Mouse (Mus musculus): ENCODE measurements around the gene Rnf167. TPM values are rescaled to one million over a fixed set of nuclear protein-coding genes. Genes with fewer than 3 reads are reported as not detected.
A peak's percentile ranks its signal among the peaks of the same experiment; 100 is the strongest.

Rnf167 gene
- 10 to 100 TPM; 72.6 to 80.7 TPM for total RNA-seq (2021)
- long read RNA-seq, experiment 1, transcript Rnf167-201 (9 exons, 1,833 nt): major isoform, 30 of 44 reads
- long read RNA-seq, experiment 1, partial matches to known transcripts: 2 of 44 reads
- long read RNA-seq, experiment 1, other reads (novel, unspliced or antisense): 11 of 44 reads
- long read RNA-seq, experiment 2, transcript Rnf167-201 (9 exons, 1,833 nt): major isoform, 33 of 44 reads
- long read RNA-seq, experiment 2, partial matches to known transcripts: 1 of 44 reads
- long read RNA-seq, experiment 2, other reads (novel, unspliced or antisense): 10 of 44 reads

- peak; percentile 87 to 90 for DNase-seq (ENCODE audit: low spot score in 2 of 2)
Measured at GRCm38 (mm10) chr11:70646691-70647650, at the start of gene Rnf167, which contains the start of gene Slc25a11. Rnf167 (plus strand) TSS chr11:70647235. Slc25a11 (minus strand) TSS chr11:70647479.

- DNase-seq (ENCODE audit: low spot score in 2 of 2): no peak
Measured at GRCm38 (mm10) chr11:70597301-70597700, 49.7 kb upstream of the Rnf167 start.

DNA sequence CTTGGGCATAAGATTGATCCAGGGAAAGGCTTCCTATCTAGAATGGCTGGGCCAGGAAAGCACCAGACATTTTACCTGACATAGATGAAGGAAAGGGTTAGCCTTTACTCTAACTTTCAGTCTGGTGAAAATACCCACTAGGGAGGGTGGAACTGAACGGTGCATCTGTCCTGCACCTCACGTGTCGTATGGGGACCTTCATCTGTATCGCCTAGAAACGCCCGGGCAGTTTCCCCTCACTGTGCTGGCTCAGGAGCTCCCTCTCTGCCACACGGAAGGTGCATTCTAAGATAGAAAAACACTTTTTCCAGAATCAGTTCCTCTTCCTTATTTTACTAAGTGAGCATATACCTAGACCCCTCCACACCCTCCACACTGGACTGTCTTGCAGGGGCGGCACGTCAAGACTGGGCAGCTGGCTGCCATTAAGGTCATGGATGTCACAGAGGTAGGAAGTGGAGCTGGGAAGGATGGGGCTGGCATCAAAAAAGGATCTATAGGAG is 48.5 kb upstream of the Rnf167 start:
- DNase-seq (ENCODE audit: low spot score in 2 of 2): no peak

- DNase-seq (ENCODE audit: low spot score in 2 of 2): peak; percentile 70 to 80
Measured at GRCm38 (mm10) chr11:70605024-70605566, 41.9 kb upstream of the Rnf167 start.

DNA sequence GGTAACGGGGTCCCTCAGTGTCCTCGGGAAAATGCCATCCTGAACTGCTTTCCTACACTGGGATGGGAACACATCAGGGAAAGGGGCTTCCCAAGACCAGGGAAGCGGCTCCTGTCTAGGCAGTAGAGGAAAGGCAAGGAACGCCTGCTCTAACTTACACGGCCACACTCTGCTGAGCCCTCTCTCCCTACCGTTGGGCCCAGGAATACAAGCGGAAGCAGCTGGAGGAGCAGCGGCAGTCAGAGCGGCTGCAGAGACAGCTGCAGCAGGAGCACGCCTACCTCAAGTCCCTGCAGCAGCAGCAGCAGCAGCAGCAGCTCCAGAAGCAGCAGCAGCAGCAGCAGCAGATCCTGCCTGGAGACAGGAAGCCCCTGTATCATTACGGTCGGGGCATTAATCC is 40.3 kb upstream of the Rnf167 start:
- no peak for DNase-seq (ENCODE audit: low spot score in 2 of 2)

GRCm38 (mm10) chr11:70607611-70608010 is 39.4 kb upstream of the Rnf167 start:
- DNase-seq (ENCODE audit: low spot score in 2 of 2): no peak

GRCm38 (mm10) chr11:70608381-70609066 is 38.5 kb upstream of the Rnf167 start:
- no peak for DNase-seq (ENCODE audit: low spot score in 2 of 2)

DNA sequence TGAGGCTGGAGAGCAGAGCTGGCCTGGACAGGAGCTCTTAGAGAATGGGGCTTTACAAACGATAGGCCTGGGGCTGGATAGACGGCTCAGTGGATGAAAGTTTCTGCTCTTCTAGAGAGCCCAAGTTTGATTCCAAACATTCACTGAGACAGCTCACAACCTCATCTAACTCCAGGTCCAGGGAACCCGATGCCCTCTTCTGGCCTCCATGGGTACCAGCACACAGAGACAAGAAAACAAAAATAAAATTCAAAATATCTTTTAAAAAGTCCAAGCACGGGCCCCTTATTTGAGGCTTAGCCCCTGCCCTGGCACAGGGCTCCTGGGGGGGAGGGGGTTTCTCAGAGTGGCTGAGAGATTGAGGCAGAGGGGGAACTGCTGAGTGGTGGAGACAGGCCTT is 36.3 kb upstream of the Rnf167 start:
- no peak for DNase-seq (ENCODE audit: low spot score in 2 of 2)

DNA sequence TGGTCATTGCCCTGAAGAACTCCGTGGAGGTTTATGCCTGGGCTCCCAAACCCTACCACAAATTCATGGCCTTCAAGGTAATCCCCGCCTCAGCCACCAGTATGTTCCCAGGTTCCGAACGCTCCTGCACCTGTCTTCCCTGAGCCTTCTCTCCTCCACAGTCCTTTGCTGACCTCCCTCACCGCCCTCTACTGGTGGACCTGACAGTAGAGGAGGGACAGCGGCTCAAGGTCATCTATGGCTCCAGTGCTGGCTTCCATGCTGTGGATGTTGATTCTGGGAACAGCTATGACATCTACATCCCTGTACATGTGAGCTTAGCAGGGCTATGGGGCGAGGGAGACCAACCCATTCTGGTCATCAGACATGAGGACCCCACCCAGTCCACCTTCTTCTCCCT is 34.5 kb upstream of the Rnf167 start:
- DNase-seq (ENCODE audit: low spot score in 2 of 2): no peak

GRCm38 (mm10) chr11:70615074-70615473 is 32.0 kb upstream of the Rnf167 start:
- DNase-seq (ENCODE audit: low spot score in 2 of 2): peak; percentile 52 to 56

- no peak for DNase-seq (ENCODE audit: low spot score in 2 of 2)
Measured at GRCm38 (mm10) chr11:70615516-70616093, 31.4 kb upstream of the Rnf167 start, which contains the start of gene 4930544D05Rik. 4930544D05Rik (plus strand) TSS chr11:70615848.

- DNase-seq (ENCODE audit: low spot score in 2 of 2): no peak
Measured at GRCm38 (mm10) chr11:70619101-70619500, 27.9 kb upstream of the Rnf167 start, which contains the start of gene Chrne. Chrne (minus strand) TSS chr11:70619216.

DNA sequence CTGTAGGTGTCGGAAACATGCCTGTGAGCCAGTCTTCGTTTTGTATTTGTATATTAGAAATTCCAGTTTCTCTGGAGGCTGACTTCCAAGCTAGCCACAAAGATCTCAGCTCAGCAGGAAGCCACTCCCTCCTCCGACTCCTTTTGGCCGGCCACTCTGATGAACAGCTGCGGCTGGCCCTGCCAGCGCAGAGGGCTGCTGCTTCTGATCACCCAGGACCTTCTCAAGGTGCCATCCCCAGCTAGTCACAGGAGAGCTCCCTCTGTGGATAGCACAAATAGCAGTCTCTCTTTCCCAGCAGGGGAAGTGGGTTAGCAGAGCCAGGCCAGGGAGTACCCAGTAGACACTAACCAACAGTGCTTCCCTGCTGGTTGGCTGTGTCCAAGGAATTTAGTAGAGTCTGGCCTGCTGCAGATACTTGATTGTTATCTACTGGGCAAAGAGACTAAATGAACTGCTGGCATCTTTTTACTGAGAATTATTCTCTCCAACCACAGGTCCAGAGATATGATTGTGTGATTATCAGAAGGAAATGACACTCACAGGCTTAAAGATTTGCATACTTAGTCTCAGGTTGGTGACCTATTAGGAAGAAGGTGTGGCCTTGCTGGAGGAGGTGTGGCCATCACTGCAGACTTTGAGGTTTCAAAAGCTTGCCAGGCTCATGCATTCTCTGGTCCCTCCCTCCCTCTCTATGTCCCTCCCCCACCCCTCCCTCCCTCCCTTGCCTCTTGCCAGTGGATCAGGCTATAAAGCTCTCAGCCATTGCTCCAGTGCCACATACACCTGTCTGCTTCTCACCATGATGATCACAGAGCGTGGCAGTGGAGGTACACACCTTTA is 24.8 kb upstream of the Rnf167 start:
- no peak for DNase-seq (ENCODE audit: low spot score in 2 of 2)

GRCm38 (mm10) chr11:70623053-70623742 is 23.8 kb upstream of the Rnf167 start:
- DNase-seq (ENCODE audit: low spot score in 2 of 2): no peak

DNA sequence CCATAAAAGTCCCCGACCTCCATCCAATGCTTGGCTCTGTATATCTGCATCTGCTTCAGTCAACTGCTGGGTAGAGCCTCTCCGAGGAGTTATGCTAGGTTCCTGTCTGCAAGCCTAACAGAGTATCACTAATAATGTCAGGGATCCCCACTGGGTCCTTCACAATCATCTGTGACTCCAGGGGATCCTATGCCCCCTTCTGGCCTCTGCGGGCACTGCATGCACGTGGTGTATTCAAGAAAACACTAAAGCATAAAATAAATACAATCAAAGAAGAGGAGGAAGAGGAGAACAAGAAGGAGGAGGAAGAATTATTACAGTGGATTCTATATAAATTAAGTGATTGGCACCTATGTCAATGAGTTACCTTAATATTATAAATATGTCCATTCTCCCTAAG is 21.6 kb upstream of the Rnf167 start:
- DNase-seq (ENCODE audit: low spot score in 2 of 2): peak in 1 of 2 experiments; percentile 58

DNA sequence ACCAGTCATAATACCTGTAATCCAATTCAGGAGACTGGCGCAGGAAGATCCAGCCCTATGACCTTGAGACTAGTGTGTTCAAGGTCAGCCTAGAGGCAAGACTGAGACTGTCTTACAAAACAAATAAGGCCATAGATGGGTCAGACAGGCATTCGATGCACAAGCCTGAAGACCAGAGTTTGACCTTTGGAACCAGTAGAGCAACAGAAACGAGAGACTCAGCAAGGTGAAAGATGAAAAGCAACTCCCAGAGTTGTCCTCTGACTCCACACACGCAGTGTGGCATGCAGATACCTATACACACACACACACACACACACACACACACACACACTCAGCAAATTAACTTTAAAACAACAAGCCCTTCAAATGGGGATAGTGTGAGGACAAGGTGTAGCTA is 20.2 kb upstream of the Rnf167 start:
- no peak for DNase-seq (ENCODE audit: low spot score in 2 of 2)

DNA sequence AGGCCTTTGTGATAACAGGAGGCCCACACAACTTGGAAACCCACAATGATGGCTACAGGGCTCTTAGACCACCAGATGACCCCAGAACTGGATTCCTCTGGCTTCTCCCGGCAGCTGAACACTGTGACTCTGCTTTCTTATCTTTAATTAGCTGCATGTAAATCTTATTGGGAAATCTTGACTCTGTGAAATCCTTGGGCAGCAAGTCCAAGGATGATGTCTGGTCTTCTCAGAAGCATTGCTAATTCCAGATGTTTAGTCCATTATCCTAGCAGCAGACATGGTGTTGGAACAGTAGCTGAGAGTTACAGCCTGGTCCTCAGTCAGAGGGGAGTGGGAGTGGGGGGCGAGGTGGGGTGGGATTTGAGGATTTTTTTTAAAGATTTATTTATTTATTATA is 18.6 kb upstream of the Rnf167 start:
- no peak for DNase-seq (ENCODE audit: low spot score in 2 of 2)

DNA sequence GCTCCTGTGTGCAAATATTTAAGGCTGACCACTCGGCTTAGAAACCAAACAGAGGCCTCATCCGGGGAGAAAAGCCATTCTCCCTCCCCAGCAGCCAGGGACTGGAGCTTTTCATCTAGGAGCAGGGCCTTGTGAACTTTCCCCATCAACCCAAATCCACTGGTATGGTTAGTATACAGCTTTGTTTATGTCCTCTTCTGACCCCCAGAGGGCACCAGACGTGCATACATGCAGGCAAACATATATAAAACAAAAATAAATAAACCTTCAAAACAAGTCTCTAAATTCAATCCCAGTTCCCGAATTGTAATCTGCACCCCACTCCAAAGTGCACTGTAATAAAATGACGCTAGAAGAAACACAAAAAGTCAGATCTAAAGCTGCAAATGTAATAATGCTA is 17.5 kb upstream of the Rnf167 start:
- no peak for DNase-seq (ENCODE audit: low spot score in 2 of 2)

DNA sequence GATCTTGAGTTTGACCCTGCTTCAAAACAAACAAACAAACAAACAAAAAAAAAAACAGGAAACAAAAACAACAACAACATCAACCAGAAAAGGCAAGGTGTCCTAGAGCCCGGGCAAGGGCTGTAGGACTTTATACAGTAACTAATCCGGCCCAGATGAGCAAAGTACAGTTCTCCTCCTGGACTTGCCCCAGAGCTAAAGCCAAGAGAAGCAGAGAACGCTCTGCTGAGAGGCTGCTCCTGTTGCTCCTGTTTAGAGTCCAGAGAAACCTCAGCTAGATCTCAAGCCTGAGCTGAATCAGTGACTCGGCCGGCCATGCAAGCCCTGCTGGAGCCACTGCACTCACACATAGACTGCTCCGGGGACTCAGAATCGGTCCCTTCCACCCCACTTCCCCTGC is 16.9 kb upstream of the Rnf167 start:
- no peak for DNase-seq (ENCODE audit: low spot score in 2 of 2)
